Mouse (Mus musculus): Measurements from ENCODE around the gene Brd3.

GRCm38 (mm10) chr2:27412245-27412800 lies 95.1 kb downstream of the Brd3 start:
- TF ChIP-seq NANOG (IDR thresholded peaks at IDR 0.05; ENCODE audit: borderline replicate concordance, low read length) (no peak), CTCF (conservative IDR thresholded peaks at IDR 0.05; ENCODE audit: low read length) (no peak), POU5F1 (IDR thresholded peaks at IDR 0.05; ENCODE audit: borderline replicate concordance, low read length) (no peak)

Data from E14TG2a.4 (cell line).